Mouse (Mus musculus) liver, adult 2 months (tissue): Measurements from ENCODE around the gene Myrip.

ENCODE experiments used
- CTCF ChIP-seq: fragments of 200-500 bp; IDR thresholded peaks from 2 replicates; pipeline ENCODE4 v1.5.1; 2011; ENCODE audit warnings: low read depth, low read length, control low read depth
- POLR2A ChIP-seq: fragments of 200-500 bp; IDR thresholded peaks from 2 replicates; pipeline ENCODE4 v1.6.1; 2011; ENCODE audit warnings: low read length, control low read depth; ENCODE audit not compliant: insufficient read depth; ENCODE audit errors: extremely low read depth

GRCm38 (mm10) chr9:120438781-120439180 is 137.5 kb downstream of the Myrip start:
- TF ChIP-seq CTCF (no peak), POLR2A (no peak)
